Mouse (Mus musculus) liver, postnatal 0 days (tissue): ENCODE measurements at regions not wholly inside any gene's neighbourhood (a gene's known extent, or its start where the extent isn't known, plus 50 kb on each side); places are given as distances from the start of the nearest gene placed in this dataset.

Experiments used
- CTCF ChIP-seq: sonication (generic); IDR thresholded peaks from 2 replicates; pipeline ENCODE4 v1.5.1; 2016; ENCODE audit warnings: antibody characterized with exemption, low read depth
- EP300 ChIP-seq: IDR thresholded peaks from 2 replicates; pipeline ENCODE4 v1.6.1; 2016; ENCODE audit warnings: antibody characterized with exemption, low read depth, mild to moderate bottlenecking

DNA sequence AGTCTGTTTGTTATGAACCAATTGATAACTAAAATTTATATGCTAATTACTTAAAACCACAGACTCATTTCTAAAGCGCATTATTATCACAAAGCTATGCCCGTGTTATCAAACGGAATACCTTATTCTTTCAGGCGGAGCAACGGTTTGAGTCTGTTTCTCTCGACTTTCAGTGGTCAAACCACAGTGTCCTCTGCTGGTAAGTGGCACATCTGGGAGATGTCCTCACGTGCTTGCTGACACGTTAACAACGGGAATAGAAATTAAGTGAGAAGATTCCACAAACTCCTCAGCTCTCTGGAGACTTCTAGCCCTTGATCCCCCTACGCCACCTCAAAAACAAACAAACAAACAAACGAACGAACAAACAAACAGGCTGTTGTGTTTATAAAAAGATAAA is 58.9 kb upstream of the Syt13 start:
- TF ChIP-seq EP300 (no peak), CTCF (no peak)
